Mouse (Mus musculus) hindbrain, embryonic 14.5 days (tissue): ENCODE measurements around the gene Bcl2l10. TPM values are rescaled to one million over a fixed set of nuclear protein-coding genes. Genes with fewer than 3 reads are reported as not detected.
A peak's percentile ranks its signal among the peaks of the same experiment; 100 is the strongest.

Experiments
- ATAC-seq: fragments of 200-750 bp; cut with Nextera tagmentation; 2 replicates; pipeline ENCODE4 v1.8.0; 2017; ENCODE audit warnings: moderate number of reproducible peaks, mild to moderate bottlenecking, moderate TSS enrichment, moderate library complexity; ENCODE audit not compliant: low FRiP score
- DNase-seq: peaks from one replicate; pipeline ENCODE4 v3.0.0-alpha.2; 2015; ENCODE audit warnings: low spot score
- H3K27ac ChIP-seq: fragments of 300-500 bp; sonication (generic); 2 replicates; pipeline ENCODE4 v1.5.1; 2014; ENCODE audit warnings: mild to moderate bottlenecking, moderate library complexity
- H3K27me3 ChIP-seq: fragments of 300-500 bp; sonication (generic); 2 replicates; pipeline ENCODE4 v1.6.1; 2014; ENCODE audit warnings: mild to moderate bottlenecking, low read length, mixed read lengths; ENCODE audit not compliant: control insufficient read depth, insufficient read depth
- H3K36me3 ChIP-seq: fragments of 300-500 bp; sonication (generic); replicated peaks from 2 replicates; pipeline ENCODE4 v1.6.1; 2014; ENCODE audit not compliant: control insufficient read depth, insufficient read depth
- H3K4me1 ChIP-seq: fragments of 300-500 bp; sonication (generic); replicated peaks from 2 replicates; pipeline ENCODE4 v1.6.1; 2014; ENCODE audit warnings: antibody characterized with exemption, low read length, mixed read lengths; ENCODE audit not compliant: control insufficient read depth, insufficient read depth
- H3K4me2 ChIP-seq: fragments of 300-500 bp; sonication (generic); replicated peaks from 2 replicates; pipeline ENCODE4 v1.6.1; 2014; ENCODE audit warnings: mild to moderate bottlenecking, moderate library complexity
- H3K4me3 ChIP-seq: fragments of 300-500 bp; sonication (generic); replicated peaks from 2 replicates; pipeline ENCODE4 v1.5.1; 2014; ENCODE audit warnings: mild to moderate bottlenecking, low read length
- H3K9ac ChIP-seq: fragments of 300-500 bp; sonication (generic); 2 replicates; pipeline ENCODE4 v1.6.1; 2014
- H3K9me3 ChIP-seq: fragments of 300-500 bp; sonication (generic); 2 replicates; pipeline ENCODE4 v1.6.1; 2016; ENCODE audit warnings: low read length; ENCODE audit not compliant: control insufficient read depth
- WGBS: fragments of 180-500 bp; shearing (Covaris S2); extraction: QIAGEN DNeasy Blood & Tissue Kit; methylation state at CpG from one replicate; pipeline ENCODE4 v1.1.7; 2014; 5-methylcytosine and 5-hydroxymethylcytosine counted together
- polyA plus RNA-seq: library from polyadenylated mRNA; unstranded; fragments of >200 nt; fragmentation: Nextera tagmentation; extraction: Ambion mirVana; gene quantifications from 2 replicates; pipeline ENCODE4 v1.2.1, GENCODE M21; 2014

Bcl2l10 gene
- polyA plus RNA-seq, 1 experiment from 2014 or later, result not detected

DNA sequence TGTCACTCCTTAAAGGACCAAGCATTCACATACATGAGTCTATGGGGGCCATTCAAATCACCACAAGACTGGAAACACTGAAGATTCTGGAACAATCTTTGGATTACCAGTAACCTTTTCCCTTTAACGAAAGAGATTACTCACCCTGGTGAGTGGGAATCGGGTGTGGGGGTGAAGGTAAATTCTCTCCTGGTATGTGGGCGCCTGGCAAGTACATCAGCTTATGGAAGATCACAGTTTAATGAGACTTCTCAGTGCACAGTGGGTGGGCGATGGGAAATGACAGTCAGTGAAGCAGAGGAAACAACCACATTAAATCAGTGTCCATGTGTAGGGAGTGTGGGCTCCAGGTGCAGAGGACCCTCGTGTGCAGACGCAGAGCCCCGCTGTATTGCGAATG, 16.7 kb upstream of the Bcl2l10 start:
- Histone ChIP-seq H3K4me2 (no peak overlapping the region), H3K9me3 (no peaks in the 10 kb centered on the region), H3K4me3 (no peak overlapping the region), H3K36me3 (peaks cover 81% of the 10 kb centered on the region), H3K27ac (no peak overlapping the region), H3K9ac (no peak overlapping the region), H3K27me3 (no peaks in the 10 kb centered on the region), H3K4me1 (no peaks in the 10 kb centered on the region)
- DNase-seq, result no peak
- 82% methylated on average over 8 of the region's 8 CpGs for WGBS
- no peak for ATAC-seq

DNA sequence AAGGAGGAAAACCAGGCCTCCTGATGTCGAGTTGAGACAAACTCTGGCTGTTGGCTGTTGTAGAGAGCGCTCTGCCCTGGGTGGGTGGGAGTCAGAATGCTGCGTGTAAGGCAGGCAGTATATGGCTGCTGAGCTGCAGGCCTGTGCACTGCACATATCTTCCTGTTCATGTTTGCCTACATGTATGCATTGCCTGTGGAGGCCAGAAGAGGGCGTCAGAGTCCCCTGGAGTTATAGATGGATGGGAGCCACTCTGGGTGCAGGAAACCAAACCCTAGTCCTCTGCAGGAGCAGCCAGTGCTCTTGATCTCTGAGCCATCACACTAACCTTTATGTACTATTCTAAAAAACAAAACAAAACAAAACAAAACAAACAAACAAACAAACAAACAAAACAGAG, 13.1 kb upstream of the Bcl2l10 start:
- H3K9me3 ChIP-seq, result no peaks in the 10 kb centered on the region
- H3K36me3 ChIP-seq, result peaks cover 95% of the 10 kb centered on the region
- DNase-seq, result no peak
- no peak overlapping the region for H3K27ac ChIP-seq
- WGBS, result 87% methylated on average over 4 of the region's 4 CpGs
- ATAC-seq, result no peak
- no peaks in the 10 kb centered on the region for H3K27me3 ChIP-seq
- H3K4me2 ChIP-seq, result no peak overlapping the region
- no peak overlapping the region for H3K9ac ChIP-seq
- no peak overlapping the region for H3K4me3 ChIP-seq
- no peaks in the 10 kb centered on the region for H3K4me1 ChIP-seq

DNA sequence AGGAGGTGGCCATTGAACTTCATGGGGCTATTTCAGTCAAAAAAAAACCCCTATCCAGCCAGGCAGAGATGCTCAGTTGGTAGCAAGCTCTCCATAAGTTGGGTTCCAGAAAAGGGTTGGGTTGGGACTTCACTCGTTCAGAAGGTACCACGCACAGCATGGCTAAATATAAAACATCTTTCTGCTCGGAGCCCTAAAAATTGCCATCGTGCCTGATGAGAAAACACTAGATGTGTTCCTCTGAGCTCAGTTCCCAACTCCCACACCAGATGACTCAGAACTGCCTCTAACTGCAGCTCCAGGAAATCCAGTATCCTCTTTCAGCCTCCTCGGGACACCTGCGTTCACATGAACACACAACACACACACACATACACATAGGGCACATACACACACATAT, 9.5 kb upstream of the Bcl2l10 start:
- Histone ChIP-seq H3K27ac (no peak overlapping the region), H3K4me2 (no peak overlapping the region), H3K9ac (no peak overlapping the region), H3K27me3 (no peaks in the 10 kb centered on the region), H3K9me3 (no peaks in the 10 kb centered on the region), H3K4me1 (no peaks in the 10 kb centered on the region), H3K4me3 (no peak overlapping the region), H3K36me3 (peaks cover 93% of the 10 kb centered on the region)
- WGBS, result 95% methylated on average over 6 of the region's 6 CpGs
- ATAC-seq, result no peak
- DNase-seq, result no peak

DNA sequence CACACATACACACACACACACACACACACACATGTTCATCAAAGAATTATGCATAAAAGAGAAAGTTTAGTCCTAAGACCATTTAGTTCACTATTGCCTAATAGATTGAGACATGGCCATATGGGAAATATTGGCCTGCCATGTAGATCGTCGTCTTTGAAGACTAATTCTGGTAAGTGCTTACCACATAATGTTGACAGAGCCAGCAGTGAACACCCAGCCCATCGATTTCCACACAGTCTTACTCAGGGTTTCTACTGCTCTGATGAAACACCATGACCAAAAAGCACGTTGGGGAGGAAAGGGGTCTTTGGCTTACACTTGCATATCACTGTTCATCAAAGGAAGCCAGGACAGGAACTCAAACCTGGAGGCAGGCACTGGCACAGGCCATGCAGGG, 5.1 kb upstream of the Bcl2l10 start:
- DNase-seq, result no peak
- H3K9me3 ChIP-seq, result no peaks in the 10 kb centered on the region
- no peak overlapping the region for H3K27ac ChIP-seq
- no peak overlapping the region for H3K4me3 ChIP-seq
- H3K4me1 ChIP-seq, result no peaks in the 10 kb centered on the region
- peaks cover 92% of the 10 kb centered on the region for H3K36me3 ChIP-seq
- no peak overlapping the region for H3K9ac ChIP-seq
- no peak overlapping the region for H3K4me2 ChIP-seq
- H3K27me3 ChIP-seq, result no peaks in the 10 kb centered on the region
- WGBS, result 94% methylated on average over 4 of the region's 4 CpGs
- no peak for ATAC-seq

DNA sequence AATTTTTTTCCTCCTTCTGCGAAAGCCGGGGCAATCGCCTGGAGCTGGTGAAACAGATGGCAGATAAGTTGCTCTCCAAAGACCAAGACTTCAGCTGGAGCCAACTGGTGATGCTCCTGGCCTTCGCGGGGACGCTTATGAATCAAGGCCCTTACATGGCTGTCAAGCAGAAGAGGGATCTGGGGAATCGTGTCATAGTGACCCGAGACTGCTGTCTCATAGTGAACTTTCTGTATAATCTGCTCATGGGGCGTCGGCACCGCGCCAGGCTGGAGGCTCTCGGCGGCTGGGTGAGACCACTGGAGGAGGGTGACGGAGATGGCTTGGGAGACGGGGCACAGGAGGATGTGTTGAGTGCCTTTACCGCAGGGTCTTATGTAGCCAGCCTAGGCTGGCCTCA, 508 bp downstream of the Bcl2l10 start:
- Histone ChIP-seq H3K27me3 (no peaks in the 10 kb centered on the region), H3K9me3 (no peaks in the 10 kb centered on the region), H3K4me3 (no peak overlapping the region), H3K27ac (no peak overlapping the region), H3K4me1 (no peaks in the 10 kb centered on the region), H3K9ac (no peak overlapping the region), H3K4me2 (no peak overlapping the region), H3K36me3 (peaks cover 39% of the 10 kb centered on the region)
- 91% methylated on average over 17 of the region's 17 CpGs for WGBS
- DNase-seq, result no peak
- no peak for ATAC-seq

DNA sequence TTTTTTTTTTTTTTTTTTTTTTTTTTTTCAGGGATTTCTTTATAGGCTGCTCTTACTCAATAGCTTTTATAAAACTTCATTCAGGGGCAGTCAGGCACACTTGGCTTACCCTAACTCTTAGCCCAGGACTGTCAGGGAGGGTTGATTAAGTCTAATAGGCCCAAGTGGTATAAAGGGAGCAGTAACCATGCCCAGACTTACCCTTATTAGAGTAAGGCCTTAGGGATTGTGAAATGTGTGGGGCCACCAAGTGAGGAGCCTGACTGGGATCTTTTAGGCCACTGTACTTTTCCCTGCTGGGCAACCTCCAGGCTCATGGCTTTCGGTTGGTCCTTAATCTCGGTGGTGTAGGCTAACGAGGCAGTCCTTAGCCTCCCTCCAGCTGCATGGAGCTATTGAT, 1.1 kb downstream of the Bcl2l10 start:
- DNase-seq (no peak), ATAC-seq (no peak)
- 74% methylated on average over 3 of the region's 3 CpGs for WGBS
- Histone ChIP-seq H3K27me3 (no peaks in the 10 kb centered on the region), H3K4me1 (no peaks in the 10 kb centered on the region), H3K4me3 (no peak overlapping the region), H3K27ac (no peak overlapping the region), H3K9ac (no peak overlapping the region), H3K4me2 (no peak overlapping the region), H3K36me3 (peaks cover 33% of the 10 kb centered on the region), H3K9me3 (no peaks in the 10 kb centered on the region)

DNA sequence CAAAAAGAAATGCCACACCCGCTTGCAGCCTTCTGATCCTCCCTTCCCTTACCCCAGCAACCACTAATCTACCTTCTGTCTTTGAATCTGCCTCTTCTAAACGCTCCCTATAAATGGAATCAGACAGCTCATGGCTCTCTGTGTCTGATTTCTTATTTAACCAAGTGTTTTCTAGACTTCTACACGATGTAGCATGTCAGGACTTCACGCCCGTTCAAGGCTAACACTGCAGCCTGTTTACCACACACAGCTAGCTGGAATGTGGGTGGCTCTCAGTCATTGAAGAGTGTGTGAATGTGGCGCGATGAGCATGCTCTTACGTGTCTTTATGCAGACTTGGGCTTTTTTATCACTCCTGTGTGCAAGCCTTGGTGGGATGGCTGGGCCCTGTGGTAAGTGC, 5.5 kb downstream of the Bcl2l10 start:
- Histone ChIP-seq H3K9ac (no peak overlapping the region), H3K27ac (no peak overlapping the region), H3K36me3 (no peaks in the 10 kb centered on the region), H3K4me1 (no peaks in the 10 kb centered on the region), H3K4me2 (no peak overlapping the region), H3K27me3 (no peaks in the 10 kb centered on the region), H3K9me3 (no peaks in the 10 kb centered on the region), H3K4me3 (no peak overlapping the region)
- 76% methylated on average over 8 of the region's 8 CpGs for whole genome bisulfite sequencing
- DNase-seq, result no peak
- ATAC-seq, result no peak

DNA sequence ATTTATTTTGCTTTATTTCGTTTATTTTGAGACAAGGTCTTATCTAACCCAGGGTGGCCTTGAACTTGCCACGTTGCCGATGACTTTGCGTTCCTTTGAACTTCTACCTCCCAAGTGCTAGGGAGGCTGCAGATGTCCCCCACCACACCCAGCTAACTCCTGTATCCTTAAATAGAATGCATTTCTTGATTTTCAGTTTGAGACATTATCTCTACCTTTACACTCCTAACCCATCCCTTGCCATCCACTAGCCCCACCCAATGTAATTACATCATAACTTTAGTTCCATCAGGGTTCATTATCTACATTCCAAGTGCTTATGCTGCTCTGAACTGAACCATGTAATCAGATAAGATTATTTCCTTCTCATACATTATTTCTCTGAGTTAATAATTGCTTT, 8.2 kb downstream of the Bcl2l10 start:
- Histone ChIP-seq H3K27me3 (no peaks in the 10 kb centered on the region), H3K9ac (no peak overlapping the region), H3K9me3 (no peaks in the 10 kb centered on the region), H3K4me2 (no peak overlapping the region), H3K36me3 (no peaks in the 10 kb centered on the region), H3K4me3 (no peak overlapping the region), H3K27ac (no peak overlapping the region), H3K4me1 (no peaks in the 10 kb centered on the region)
- ATAC-seq (no peak), DNase-seq (no peak)
- WGBS, result 88% methylated on average over 4 of the region's 4 CpGs

DNA sequence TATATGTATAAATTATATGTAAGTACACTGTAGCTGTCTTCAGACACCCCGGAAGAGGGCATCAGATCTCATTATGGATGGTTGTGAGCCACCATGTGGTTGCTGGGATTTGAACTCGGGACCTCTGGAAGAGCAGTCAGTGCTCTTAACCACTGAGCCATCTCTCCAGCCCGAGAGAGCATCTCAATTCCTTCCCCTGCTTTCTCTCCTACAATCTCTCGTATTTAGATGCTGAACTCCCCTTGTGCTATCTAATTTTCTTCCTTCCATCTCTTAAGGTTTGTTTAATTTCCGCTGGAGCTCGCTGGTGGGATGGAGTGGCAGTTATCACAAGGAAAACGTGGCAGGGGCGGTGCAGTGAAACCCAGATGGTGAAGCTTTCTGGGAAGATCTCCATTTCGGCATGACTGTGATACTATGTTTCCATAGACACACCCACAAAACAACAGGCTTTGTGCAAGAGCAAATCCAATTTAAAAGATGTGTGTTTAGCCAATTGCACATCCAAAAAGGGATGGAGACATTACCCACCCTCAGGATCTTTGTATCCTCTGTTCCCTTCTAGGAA, 9.6 kb downstream of the Bcl2l10 start:
- H3K4me1 ChIP-seq, result no peaks in the 10 kb centered on the region
- H3K9ac ChIP-seq, result no peak overlapping the region
- whole genome bisulfite sequencing, result 83% methylated on average over 9 of the region's 9 CpGs
- no peaks in the 10 kb centered on the region for H3K27me3 ChIP-seq
- H3K27ac ChIP-seq, result no peak overlapping the region
- no peaks in the 10 kb centered on the region for H3K9me3 ChIP-seq
- ATAC-seq, result no peak
- H3K36me3 ChIP-seq, result no peaks in the 10 kb centered on the region
- H3K4me2 ChIP-seq, result no peak overlapping the region
- no peak for DNase-seq
- H3K4me3 ChIP-seq, result no peak overlapping the region

DNA sequence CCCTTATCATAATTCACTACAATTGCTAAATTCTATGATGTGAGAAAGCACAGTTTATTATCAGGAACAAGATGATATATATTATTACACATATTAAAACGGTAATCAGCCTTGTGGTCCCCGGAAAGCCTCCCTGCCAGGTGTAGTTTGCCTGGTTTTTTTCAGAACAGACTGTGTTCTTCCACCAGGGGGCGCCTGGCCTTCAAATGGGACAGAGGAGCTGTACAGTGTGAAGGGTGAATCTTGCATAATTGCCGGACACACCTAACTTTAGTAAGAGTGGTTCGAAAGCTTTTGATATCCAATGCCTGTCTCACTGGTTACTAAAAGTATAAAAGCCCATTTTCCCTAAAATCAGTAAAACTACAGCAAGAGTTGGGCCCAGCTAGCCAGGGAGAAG, 14.1 kb downstream of the Bcl2l10 start:
- 0 out of 2 replicates have a peak, but pooled peaks have one; percentile 55 for ATAC-seq
- WGBS, result 44% methylated on average over 5 of the region's 5 CpGs

More for the DNA sequence above, 14.1 kb downstream of the Bcl2l10 start:
- H3K4me2 ChIP-seq, result no peak overlapping the region
- H3K36me3 ChIP-seq, result no peaks in the 10 kb centered on the region
- no peaks in the 10 kb centered on the region for H3K9me3 ChIP-seq
- H3K27ac ChIP-seq, result no peak overlapping the region
- no peak overlapping the region for H3K4me3 ChIP-seq
- no peaks in the 10 kb centered on the region for H3K27me3 ChIP-seq
- H3K9ac ChIP-seq, result no peak overlapping the region
- H3K4me1 ChIP-seq, result no peaks in the 10 kb centered on the region
- DNase-seq, result peak; percentile 72
